Mouse (Mus musculus) liver, embryonic 14.5 days (tissue): Measurements from ENCODE around the gene Agxt2.

ENCODE experiments used
- CTCF ChIP-seq: IDR thresholded peaks from 2 replicates; pipeline ENCODE4 v1.5.1; 2016; ENCODE audit warnings: antibody characterized with exemption, low read depth, control low read depth
- EP300 ChIP-seq: IDR thresholded peaks from 2 replicates; pipeline ENCODE4 v1.6.1; 2016; ENCODE audit warnings: antibody characterized with exemption, low read depth

DNA sequence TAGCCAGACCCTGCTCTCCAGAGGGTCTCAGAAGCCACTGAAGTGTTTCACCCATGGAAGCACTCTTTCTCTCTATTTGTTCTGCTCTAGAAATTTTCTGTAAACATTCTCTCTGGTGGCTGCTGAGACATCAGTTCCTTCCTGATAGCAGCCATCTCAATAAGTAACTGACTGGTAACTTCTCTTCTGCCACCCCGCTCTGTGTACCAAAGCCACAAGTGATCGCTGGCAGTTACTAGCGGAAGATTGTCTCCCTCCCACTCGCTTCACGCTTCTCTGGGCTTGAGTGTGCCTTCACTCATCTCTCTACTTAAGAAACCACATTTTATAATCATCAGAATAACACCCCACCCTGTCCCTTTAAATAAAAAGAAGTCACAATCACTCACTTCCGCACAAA, 11.3 kb upstream of the Agxt2 start:
- TF ChIP-seq EP300: no peak
- no peak for TF ChIP-seq CTCF
